Mouse (Mus musculus): Measurements from ENCODE around the gene Tpgs1.

Tpgs1 gene

GRCm38 (mm10) chr10:79668771-79669575 lies at the start of gene Tpgs1:
Tpgs1 (plus strand) TSS chr10:79669369.
- peak; percentile 94 for DNase-seq (ENCODE audit: low read depth)

GRCm38 (mm10) chr10:79623950-79624349 lies 45.2 kb upstream of the Tpgs1 start:
- DNase-seq (ENCODE audit: low read depth), result peak; percentile 63

GRCm38 (mm10) chr10:79625398-79625797 lies 43.8 kb upstream of the Tpgs1 start:
- no peak for DNase-seq (ENCODE audit: low read depth)

GRCm38 (mm10) chr10:79626156-79626555 lies 43.0 kb upstream of the Tpgs1 start:
- peak; percentile 90 for DNase-seq (ENCODE audit: low read depth)

- no peak for DNase-seq (ENCODE audit: low read depth)
Observed at GRCm38 (mm10) chr10:79628377-79628776, 40.8 kb upstream of the Tpgs1 start.

- no peak for DNase-seq (ENCODE audit: low read depth)
Observed at GRCm38 (mm10) chr10:79631432-79631831, 37.7 kb upstream of the Tpgs1 start.

- peak; percentile 95 for DNase-seq (ENCODE audit: low read depth)
Observed at GRCm38 (mm10) chr10:79633006-79633777, 36.0 kb upstream of the Tpgs1 start.

- DNase-seq (ENCODE audit: low read depth), result no peak
Observed at GRCm38 (mm10) chr10:79636287-79636686, 32.9 kb upstream of the Tpgs1 start.

GRCm38 (mm10) chr10:79637128-79638110 lies 31.8 kb upstream of the Tpgs1 start, which contains the start of gene Shc2:
Shc2 (minus strand) TSS chr10:79637918.
- DNase-seq (ENCODE audit: low read depth), result peak; percentile 55

GRCm38 (mm10) chr10:79638486-79639204 lies 30.5 kb upstream of the Tpgs1 start:
- DNase-seq (ENCODE audit: low read depth), result peak; percentile 63

- DNase-seq (ENCODE audit: low read depth), result no peak
Observed at GRCm38 (mm10) chr10:79645711-79646110, 23.5 kb upstream of the Tpgs1 start, which contains the start of gene Odf3l2. Odf3l2 (minus strand) TSS chr10:79645738.

- peak; percentile 93 for DNase-seq (ENCODE audit: low read depth)
Observed at GRCm38 (mm10) chr10:79649070-79649751, 20.0 kb upstream of the Tpgs1 start.

- DNase-seq (ENCODE audit: low read depth), result no peak
Observed at GRCm38 (mm10) chr10:79652789-79653188, 16.4 kb upstream of the Tpgs1 start.

GRCm38 (mm10) chr10:79654946-79655395 lies 14.2 kb upstream of the Tpgs1 start:
- DNase-seq (ENCODE audit: low read depth), result no peak

GRCm38 (mm10) chr10:79658829-79659228 lies 10.3 kb upstream of the Tpgs1 start:
- DNase-seq (ENCODE audit: low read depth), result no peak

- peak; percentile 52 for DNase-seq (ENCODE audit: low read depth)
Observed at GRCm38 (mm10) chr10:79660298-79660697, 8.9 kb upstream of the Tpgs1 start.

- DNase-seq (ENCODE audit: low read depth), result no peak
Observed at GRCm38 (mm10) chr10:79661861-79662260, 7.3 kb upstream of the Tpgs1 start.

GRCm38 (mm10) chr10:79664131-79664665 lies 5.0 kb upstream of the Tpgs1 start, which contains the start of gene Madcam1:
Madcam1 (plus strand) TSS chr10:79664559.
- peak; percentile 81 for DNase-seq (ENCODE audit: low read depth)

- DNase-seq (ENCODE audit: low read depth), result no peak
Observed at GRCm38 (mm10) chr10:79665051-79665450, 4.1 kb upstream of the Tpgs1 start.

GRCm38 (mm10) chr10:79666493-79666892 lies 2.7 kb upstream of the Tpgs1 start:
- no peak for DNase-seq (ENCODE audit: low read depth)

Measured in NIH3T3 (cell line).